Mouse (Mus musculus) hindbrain, embryonic 11.5 days (tissue): ENCODE measurements at regions not wholly inside any gene's neighbourhood (a gene's known extent, or its start where the extent isn't known, plus 50 kb on each side); places are given as distances from the start of the nearest gene placed in this dataset.

Experiments
- ATAC-seq: fragments of 200-750 bp; cut with Nextera tagmentation; 2 replicates; pipeline ENCODE4 v1.8.0; 2017; ENCODE audit warnings: mild to moderate bottlenecking, moderate TSS enrichment, moderate library complexity; ENCODE audit not compliant: low FRiP score
- DNase-seq: peaks from one replicate; pipeline ENCODE4 v3.0.0-alpha.2; 2015; ENCODE audit warnings: low spot score
- H3K27ac ChIP-seq: fragments of 300-500 bp; sonication (generic); 2 replicates; pipeline ENCODE4 v1.5.1; 2014; ENCODE audit warnings: mild to moderate bottlenecking, low read depth, low read length
- H3K27me3 ChIP-seq: fragments of 300-500 bp; sonication (generic); 2 replicates; pipeline ENCODE4 v1.6.1; 2014; ENCODE audit warnings: mild to moderate bottlenecking, low read length, moderate library complexity, mixed read lengths; ENCODE audit not compliant: control insufficient read depth, insufficient read depth
- H3K36me3 ChIP-seq: fragments of 300-500 bp; sonication (generic); 2 replicates; pipeline ENCODE4 v1.6.1; 2014; ENCODE audit warnings: mild to moderate bottlenecking, low read length, moderate library complexity, mixed read lengths; ENCODE audit not compliant: control insufficient read depth, insufficient read depth
- H3K4me1 ChIP-seq: fragments of 300-500 bp; sonication (generic); replicated peaks from 2 replicates; pipeline ENCODE4 v1.6.1; 2014; ENCODE audit warnings: low read length, mixed read lengths; ENCODE audit not compliant: control insufficient read depth, insufficient read depth
- H3K4me2 ChIP-seq: fragments of 300-500 bp; sonication (generic); replicated peaks from 2 replicates; pipeline ENCODE4 v1.6.1; 2014; ENCODE audit warnings: mild to moderate bottlenecking, low read depth, low read length
- H3K4me3 ChIP-seq: fragments of 300-500 bp; sonication (generic); 2 replicates; pipeline ENCODE4 v1.5.1; 2014; ENCODE audit warnings: low read depth, low read length
- H3K9ac ChIP-seq: fragments of 300-500 bp; sonication (generic); 2 replicates; pipeline ENCODE4 v1.6.1; 2014; ENCODE audit warnings: low read depth, low read length
- H3K9me3 ChIP-seq: fragments of 300-500 bp; sonication (generic); 2 replicates; pipeline ENCODE4 v1.6.1; 2016; ENCODE audit warnings: low read length; ENCODE audit not compliant: control insufficient read depth
- WGBS: fragments of 180-500 bp; shearing (Covaris S2); extraction: QIAGEN DNeasy Blood & Tissue Kit; methylation state at CpG from one replicate; pipeline ENCODE4 v1.1.7; 2014; 5-methylcytosine and 5-hydroxymethylcytosine counted together

DNA sequence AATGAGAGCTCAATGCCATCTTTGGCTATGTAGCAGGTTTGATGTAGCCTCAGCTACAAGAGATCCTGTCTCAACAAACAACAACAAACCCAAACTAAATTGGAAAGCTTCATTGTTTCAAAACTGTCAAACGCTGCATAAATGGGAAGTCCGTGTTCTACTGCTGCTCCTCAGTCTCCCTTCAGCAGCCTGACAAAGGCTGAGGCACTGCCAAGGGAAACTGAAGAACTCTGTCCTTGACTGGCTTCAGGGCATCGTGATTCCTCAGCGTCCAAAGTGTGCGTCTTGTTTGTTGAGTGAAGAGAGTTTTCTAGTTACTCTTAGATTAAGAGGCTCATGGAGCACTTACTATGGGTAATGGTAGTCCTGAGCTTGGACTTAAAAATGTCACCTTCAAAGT lies 100.7 kb downstream of the Rgs2 start:
- no peak overlapping the region for H3K27ac ChIP-seq
- no peak overlapping the region for H3K4me3 ChIP-seq
- ATAC-seq (no peak), DNase-seq (no peak)
- 94% methylated on average over 5 of the region's 5 CpGs for WGBS
- no peak overlapping the region for H3K4me2 ChIP-seq
- H3K9me3 ChIP-seq: no peaks in the 10 kb centered on the region
- H3K36me3 ChIP-seq: no peaks in the 10 kb centered on the region
- no peak overlapping the region for H3K9ac ChIP-seq
- no peaks in the 10 kb centered on the region for H3K4me1 ChIP-seq
- no peaks in the 10 kb centered on the region for H3K27me3 ChIP-seq

GRCm38 (mm10) chr1:143901127-143901920 lies 102.6 kb downstream of the Rgs2 start:
- Histone ChIP-seq H3K9ac (no peak overlapping the region), H3K4me3 (no peak overlapping the region), H3K9me3 (no peaks in the 10 kb centered on the region), H3K4me2 (no peak overlapping the region), H3K27me3 (no peaks in the 10 kb centered on the region), H3K36me3 (no peaks in the 10 kb centered on the region), H3K4me1 (no peaks in the 10 kb centered on the region), H3K27ac (no peak overlapping the region)
- WGBS: 92% methylated on average over 6 of the region's 6 CpGs
- DNase-seq (no peak), ATAC-seq (no peak)

DNA sequence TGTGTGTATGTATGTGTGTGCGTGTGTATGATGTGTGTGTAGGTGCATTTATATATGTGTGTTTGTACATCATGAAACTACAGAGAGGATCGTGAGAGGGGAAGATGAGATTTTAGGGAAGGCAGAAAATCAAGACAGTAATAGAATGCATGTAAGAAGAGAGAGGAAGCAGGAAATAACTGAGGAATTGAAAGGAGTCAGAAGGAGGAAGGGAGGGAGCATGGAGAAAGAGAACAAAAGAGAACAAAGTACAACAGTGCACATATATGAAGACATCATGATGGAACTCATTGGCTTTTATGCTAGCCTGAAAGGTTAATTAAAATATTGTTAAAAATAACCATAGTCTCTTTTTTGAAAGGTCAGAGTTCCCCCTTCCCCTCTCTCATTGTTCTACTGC lies 111.4 kb downstream of the Uchl5 start:
- H3K9ac ChIP-seq: no peak overlapping the region
- no peaks in the 10 kb centered on the region for H3K27me3 ChIP-seq
- H3K4me3 ChIP-seq: no peak overlapping the region
- H3K4me1 ChIP-seq: no peaks in the 10 kb centered on the region
- no peak overlapping the region for H3K27ac ChIP-seq
- H3K9me3 ChIP-seq: no peaks in the 10 kb centered on the region
- ATAC-seq (no peak), DNase-seq (no peak)
- no peak overlapping the region for H3K4me2 ChIP-seq
- WGBS: 88% methylated on average over 2 of the region's 2 CpGs
- H3K36me3 ChIP-seq: no peaks in the 10 kb centered on the region

DNA sequence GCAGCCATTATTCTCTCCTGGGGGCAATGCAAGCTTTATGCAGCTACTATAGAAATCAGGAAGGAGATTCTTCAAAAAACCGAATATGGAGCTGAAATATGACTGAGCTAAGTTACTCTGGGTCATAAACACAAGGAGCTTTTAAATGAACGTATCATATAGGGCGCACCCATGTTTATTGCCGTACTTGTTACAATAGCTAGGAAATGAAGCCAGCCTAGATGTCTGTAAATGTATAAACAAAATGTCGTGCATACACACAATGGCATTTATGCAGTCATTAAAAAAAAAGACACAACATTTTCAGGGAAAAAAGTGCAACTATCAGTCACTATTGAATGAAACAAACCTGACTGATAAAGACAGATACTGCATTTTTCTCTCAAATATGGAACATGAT lies 111.0 kb downstream of the Uchl5 start:
- Histone ChIP-seq H3K9me3 (no peaks in the 10 kb centered on the region), H3K27ac (no peak overlapping the region), H3K9ac (no peak overlapping the region), H3K4me1 (no peaks in the 10 kb centered on the region), H3K27me3 (no peaks in the 10 kb centered on the region), H3K4me3 (no peak overlapping the region), H3K4me2 (no peak overlapping the region), H3K36me3 (no peaks in the 10 kb centered on the region)
- no peak for ATAC-seq
- DNase-seq: no peak
- WGBS: 84% methylated on average over 5 of the region's 5 CpGs

DNA sequence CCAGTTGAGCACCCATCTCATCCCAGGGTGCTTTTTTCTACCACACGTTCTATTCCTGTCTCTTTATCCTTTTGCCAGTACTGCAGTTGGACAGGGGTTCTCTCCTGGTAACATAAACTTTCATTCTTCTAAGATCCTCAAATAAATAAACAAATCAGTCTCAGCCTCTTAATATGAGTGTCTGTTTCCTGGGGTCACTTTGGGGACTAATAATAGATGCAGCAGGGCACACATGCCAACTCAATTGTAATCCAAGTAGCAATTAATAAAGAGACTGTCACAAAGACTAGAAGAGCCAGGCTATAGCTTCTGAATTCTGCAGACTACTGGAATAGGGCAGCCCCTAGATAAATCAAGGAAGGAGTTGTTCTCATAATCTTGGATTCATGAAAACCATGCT lies 108.9 kb downstream of the Uchl5 start:
- WGBS: 68% methylated on average over 1 of the region's 1 CpGs
- no peak for ATAC-seq
- Histone ChIP-seq H3K27me3 (no peaks in the 10 kb centered on the region), H3K4me1 (no peaks in the 10 kb centered on the region), H3K4me2 (no peak overlapping the region), H3K36me3 (no peaks in the 10 kb centered on the region), H3K4me3 (no peak overlapping the region), H3K27ac (no peak overlapping the region), H3K9me3 (no peaks in the 10 kb centered on the region), H3K9ac (no peak overlapping the region)
- DNase-seq: no peak

GRCm38 (mm10) chr1:143881192-143881591 lies 104.1 kb downstream of the Uchl5 start:
- Histone ChIP-seq H3K9me3 (no peaks in the 10 kb centered on the region), H3K4me3 (no peak overlapping the region), H3K36me3 (no peaks in the 10 kb centered on the region), H3K4me2 (no peak overlapping the region), H3K27me3 (no peaks in the 10 kb centered on the region), H3K4me1 (no peaks in the 10 kb centered on the region), H3K27ac (no peak overlapping the region), H3K9ac (no peak overlapping the region)
- ATAC-seq (no peak), DNase-seq (no peak)
- 70% methylated on average over 6 of the region's 6 CpGs for WGBS

GRCm38 (mm10) chr1:143879622-143880021 lies 102.5 kb downstream of the Uchl5 start:
- ATAC-seq (no peak), DNase-seq (no peak)
- Histone ChIP-seq H3K36me3 (no peaks in the 10 kb centered on the region), H3K27me3 (no peaks in the 10 kb centered on the region), H3K9me3 (no peaks in the 10 kb centered on the region), H3K4me2 (no peak overlapping the region), H3K4me3 (no peak overlapping the region), H3K4me1 (no peaks in the 10 kb centered on the region), H3K27ac (no peak overlapping the region), H3K9ac (no peak overlapping the region)
- WGBS: 90% methylated on average over 5 of the region's 5 CpGs

DNA sequence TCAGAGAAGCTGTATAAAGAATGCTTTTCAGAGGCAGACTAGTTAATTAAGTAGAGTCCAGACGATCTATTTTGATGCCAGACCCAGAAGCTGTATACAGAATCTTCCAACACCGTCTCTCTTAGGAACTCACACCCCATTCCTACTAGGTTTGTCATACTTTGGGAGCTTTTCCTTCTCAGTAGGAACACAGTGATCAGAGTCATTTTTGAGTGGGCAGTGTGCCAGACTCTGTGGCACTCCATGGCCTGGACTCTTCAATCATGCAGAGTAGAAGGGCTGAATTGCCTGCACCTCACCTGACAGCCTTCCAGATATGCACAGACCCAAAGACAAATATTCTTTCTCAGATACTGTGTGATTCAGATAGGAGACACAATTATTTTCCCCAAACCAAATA lies 101.2 kb downstream of the Uchl5 start:
- Histone ChIP-seq H3K4me3 (no peak overlapping the region), H3K36me3 (no peaks in the 10 kb centered on the region), H3K27ac (no peak overlapping the region), H3K27me3 (no peaks in the 10 kb centered on the region), H3K9me3 (no peaks in the 10 kb centered on the region), H3K4me1 (no peaks in the 10 kb centered on the region), H3K4me2 (no peak overlapping the region), H3K9ac (no peak overlapping the region)
- 81% methylated on average over 2 of the region's 2 CpGs for WGBS
- ATAC-seq (no peak), DNase-seq (no peak)

DNA sequence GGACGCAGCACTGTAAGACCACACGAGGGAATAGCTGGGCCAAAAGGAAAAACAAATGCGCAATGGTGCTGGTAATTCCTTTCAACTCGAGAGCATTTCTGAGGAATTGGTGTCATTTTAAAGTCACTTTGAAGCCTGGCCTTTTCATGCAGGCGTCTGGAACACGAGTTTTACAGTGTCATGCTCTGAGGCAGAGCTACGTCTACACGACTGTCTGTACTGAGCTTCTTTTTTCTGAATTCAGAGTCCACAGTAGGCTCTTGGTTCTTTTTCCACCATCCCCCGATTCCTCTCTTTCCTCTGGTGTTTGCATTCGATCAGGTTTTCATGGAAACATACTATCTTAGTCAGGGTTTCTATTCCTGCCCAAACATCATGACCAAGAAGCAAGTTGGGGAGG lies 83.2 kb downstream of the Uchl5 start:
- Histone ChIP-seq H3K4me3 (no peak overlapping the region), H3K9me3 (no peaks in the 10 kb centered on the region), H3K9ac (no peak overlapping the region), H3K27me3 (no peaks in the 10 kb centered on the region), H3K36me3 (no peaks in the 10 kb centered on the region), H3K4me1 (no peaks in the 10 kb centered on the region), H3K4me2 (no peak overlapping the region), H3K27ac (no peak overlapping the region)
- no peak for DNase-seq
- ATAC-seq: no peak
- WGBS: 81% methylated on average over 10 of the region's 10 CpGs
